Mouse (Mus musculus) cerebellum, postnatal 25 days (tissue): ENCODE data around the gene 2210011C24Rik.
"Not testable (repeated sequence)": the region's sequence is repeated elsewhere in the genome, so short reads cannot be mapped to it uniquely, and the experiment has no call there.

Source experiments
- DNase-seq, 2 experiments: peaks; one replicate each; pipeline ENCODE4 v3.0.0; 2021; ENCODE audit warnings: mixed read lengths in 2 of 2

2210011C24Rik gene

GRCm38 (mm10) chr8:84019738-84020137, 7.8 kb upstream of the 2210011C24Rik start:
- no peak for DNase-seq

- DNase-seq: no peak
Observed at GRCm38 (mm10) chr8:84015833-84016232, 3.9 kb upstream of the 2210011C24Rik start.

GRCm38 (mm10) chr8:84012499-84013165, 661 bp upstream of the 2210011C24Rik start:
- DNase-seq: no peak

GRCm38 (mm10) chr8:84010625-84011611, 1.1 kb downstream of the 2210011C24Rik start:
- peak; percentile 79 to 90 for DNase-seq

GRCm38 (mm10) chr8:84009876-84010275, 2.1 kb downstream of the 2210011C24Rik start:
- DNase-seq: peak; percentile 88 to 93

GRCm38 (mm10) chr8:84008362-84008761, 3.6 kb downstream of the 2210011C24Rik start:
- DNase-seq: no peak

GRCm38 (mm10) chr8:84005502-84005901, 6.5 kb downstream of the 2210011C24Rik start:
- not testable (repeated sequence) for DNase-seq

GRCm38 (mm10) chr8:84004533-84005201, 7.3 kb downstream of the 2210011C24Rik start:
- peak; percentile 94 to 96 for DNase-seq

GRCm38 (mm10) chr8:84003612-84004246, 8.2 kb downstream of the 2210011C24Rik start:
- no peak for DNase-seq

- no peak for DNase-seq
Observed at GRCm38 (mm10) chr8:84002957-84003611, 8.9 kb downstream of the 2210011C24Rik start.

GRCm38 (mm10) chr8:84001281-84002000, 10.5 kb downstream of the 2210011C24Rik start, which contains the start of gene 1700067K01Rik:
Gene 1700067K01Rik, plus strand, starts transcription at chr8:84001502.
- no peak for DNase-seq

- DNase-seq: no peak
Observed at GRCm38 (mm10) chr8:83999825-84000224, 12.1 kb downstream of the 2210011C24Rik start.

- peak in 1 of 2 experiments; percentile 49 for DNase-seq
Observed at GRCm38 (mm10) chr8:83999057-83999705, 12.8 kb downstream of the 2210011C24Rik start.

GRCm38 (mm10) chr8:83998231-83999056, 13.5 kb downstream of the 2210011C24Rik start:
- peak; percentile 68 to 69 for DNase-seq

- DNase-seq: peak; percentile 74 to 77
Observed at GRCm38 (mm10) chr8:83997511-83998141, 14.3 kb downstream of the 2210011C24Rik start, which contains the start of gene Samd1. Gene Samd1, plus strand, starts transcription at chr8:83997672.

- DNase-seq: peak; percentile 84 to 94
Observed at GRCm38 (mm10) chr8:83996567-83997505, 15.1 kb downstream of the 2210011C24Rik start.

GRCm38 (mm10) chr8:83995973-83996372, 16.0 kb downstream of the 2210011C24Rik start:
- DNase-seq: peak in 1 of 2 experiments; percentile 47

- no peak for DNase-seq
Observed at GRCm38 (mm10) chr8:83994030-83994429, 17.9 kb downstream of the 2210011C24Rik start.
